Mouse (Mus musculus): ENCODE data around the gene Ankfn1.

Ankfn1 gene

GRCm38 (mm10) chr11:89579826-89580225, 197.6 kb downstream of the Ankfn1 start:
- DNase-seq (ENCODE audit: low read depth in 2 of 2, low spot score in 2 of 2) = no peak

GRCm38 (mm10) chr11:89579111-89579510, 198.3 kb downstream of the Ankfn1 start:
- DNase-seq (ENCODE audit: low read depth in 2 of 2, low spot score in 2 of 2) = no peak

DNA sequence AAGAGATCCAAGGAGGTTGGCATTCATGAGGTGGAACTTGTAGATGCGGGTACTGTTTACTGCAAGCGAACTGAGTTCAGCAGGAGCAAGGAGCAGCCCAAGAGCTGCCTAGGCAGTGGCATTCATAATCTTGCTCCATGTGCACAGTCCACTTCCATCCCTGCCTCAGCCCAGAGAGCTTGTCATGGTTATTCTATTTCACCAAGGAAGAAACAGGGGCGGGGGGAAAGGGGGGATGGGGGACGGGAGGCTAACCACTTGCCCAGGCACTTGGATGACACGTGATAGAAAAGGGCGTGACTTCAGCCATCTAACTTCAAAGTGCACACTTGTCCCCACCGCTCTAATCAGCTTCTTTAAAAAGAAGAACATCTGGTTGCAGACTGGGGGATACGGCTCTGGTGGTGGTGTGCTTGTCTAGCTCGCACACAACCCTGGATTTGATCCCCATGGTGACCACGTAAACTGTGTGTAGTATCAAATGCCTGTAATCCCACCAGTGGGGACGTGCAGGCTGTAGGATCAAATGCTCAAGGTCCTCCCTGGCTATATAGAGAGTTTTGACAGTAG, 203.1 kb downstream of the Ankfn1 start:
- DNase-seq (ENCODE audit: low read depth in 2 of 2, low spot score in 2 of 2) = no peak

DNA sequence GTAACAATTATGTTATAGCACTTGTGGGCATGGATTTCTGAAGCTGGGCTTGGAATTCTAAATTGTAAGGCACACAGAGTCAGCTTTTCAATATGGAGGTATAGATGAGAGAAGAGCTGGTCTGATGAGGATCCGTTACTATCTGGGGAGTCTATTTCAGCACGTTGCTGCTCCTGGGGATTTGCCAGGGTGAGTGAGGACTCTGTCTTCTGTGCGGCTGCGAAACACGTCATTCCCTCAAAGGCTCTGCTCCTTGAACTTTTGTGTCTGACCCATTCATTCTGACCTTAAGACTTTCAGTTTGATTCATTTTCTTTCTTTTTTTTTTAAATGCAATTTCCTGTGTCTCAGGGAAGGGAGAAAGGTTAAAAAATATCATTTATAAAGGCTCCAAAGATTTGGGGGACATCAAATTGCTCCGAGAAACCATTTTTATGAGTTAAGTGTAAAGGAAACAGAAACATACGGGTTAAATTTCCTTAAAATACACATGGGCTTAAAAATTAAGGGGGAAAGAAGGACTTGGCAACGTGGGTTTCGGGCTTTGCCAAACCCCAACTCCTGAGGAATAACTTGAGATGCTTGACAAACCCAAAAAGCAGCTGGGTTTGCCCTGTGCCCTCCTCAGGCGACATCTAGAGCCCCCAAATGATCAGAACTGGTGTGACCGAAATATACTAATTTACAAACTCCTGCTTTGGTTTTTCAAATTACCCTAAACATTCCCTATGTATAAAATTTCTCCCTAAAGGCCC, 207.9 kb downstream of the Ankfn1 start:
- no peak for DNase-seq (ENCODE audit: low read depth in 2 of 2, low spot score in 2 of 2)

DNA sequence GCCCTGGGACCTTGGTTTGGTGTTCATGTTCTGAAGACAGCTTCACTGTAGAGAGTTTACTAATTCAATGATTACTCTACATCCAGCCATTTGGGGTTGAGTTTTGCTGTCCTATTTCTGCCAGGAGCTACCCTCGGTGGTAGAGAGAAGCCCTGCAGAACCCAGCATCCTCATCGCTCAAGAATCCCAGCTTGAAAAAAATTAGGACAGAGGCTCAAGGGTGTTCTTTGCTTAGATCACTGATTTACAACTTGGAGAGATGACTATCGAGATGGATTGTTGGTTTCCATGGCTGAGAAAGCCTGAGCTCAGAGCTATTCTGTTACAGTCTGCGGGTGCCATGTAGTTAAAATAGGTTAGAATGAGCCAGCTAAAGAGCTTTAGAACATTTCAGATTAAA, 209.2 kb downstream of the Ankfn1 start:
- DNase-seq (ENCODE audit: low read depth in 2 of 2, low spot score in 2 of 2) = no peak

DNA sequence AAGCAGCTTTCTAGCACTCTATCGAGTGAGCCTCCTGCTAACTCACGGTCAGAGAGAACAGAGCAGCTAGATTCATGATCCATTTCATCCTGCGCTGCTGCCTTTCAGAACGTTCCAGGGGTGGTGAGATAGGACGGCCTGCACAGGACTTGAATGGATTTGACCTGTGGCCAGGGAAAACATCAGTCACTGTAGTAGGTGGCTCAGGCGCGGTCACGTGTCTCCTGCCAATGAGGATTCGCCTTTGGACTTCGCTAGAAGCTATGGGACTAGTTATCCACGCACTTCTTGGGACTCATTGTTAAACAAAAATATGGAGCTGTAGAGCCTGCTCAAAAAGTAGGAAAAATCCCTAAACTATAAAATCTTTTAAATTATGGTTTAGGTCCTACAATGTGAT, 226.0 kb downstream of the Ankfn1 start:
- no peak for DNase-seq (ENCODE audit: low read depth in 2 of 2, low spot score in 2 of 2)

DNA sequence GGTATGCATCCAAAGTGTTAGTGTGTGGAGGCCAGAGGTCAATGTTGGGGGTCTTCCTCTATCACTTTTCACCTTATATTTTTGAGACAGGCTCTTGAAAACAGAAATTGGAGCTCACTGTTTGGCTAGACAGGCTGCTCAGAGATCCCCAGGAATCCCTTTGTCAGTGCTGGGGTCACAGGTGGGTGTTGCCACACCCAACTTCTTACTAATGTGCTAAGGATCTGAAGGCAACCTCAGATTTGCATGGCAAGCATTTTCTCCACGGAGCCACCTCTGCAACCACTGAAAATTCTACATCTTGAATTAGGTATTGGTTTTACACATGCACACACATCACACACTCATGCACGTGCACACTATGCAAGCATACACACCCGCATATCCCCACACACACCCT, 226.5 kb downstream of the Ankfn1 start:
- DNase-seq (ENCODE audit: low read depth in 2 of 2, low spot score in 2 of 2) = no peak

DNA sequence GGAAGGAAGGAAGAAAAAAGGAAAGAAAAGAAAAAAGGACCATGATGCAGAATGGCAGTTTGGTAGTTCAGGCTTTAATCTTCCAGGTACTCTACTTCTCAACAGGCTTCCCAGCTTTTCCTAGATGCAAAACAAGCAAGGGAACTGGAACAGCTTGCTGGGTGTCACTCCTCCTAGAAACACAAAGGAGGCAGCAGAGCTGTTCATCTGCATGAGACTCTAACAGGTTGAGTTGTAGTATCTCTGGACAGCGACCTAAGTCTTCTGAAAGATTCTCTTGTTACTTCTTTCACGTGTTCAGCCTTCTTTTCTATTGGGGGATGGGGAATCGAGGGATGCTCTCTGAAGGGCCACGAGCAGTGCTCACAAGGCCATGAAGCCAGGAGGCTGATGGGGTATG, 228.7 kb downstream of the Ankfn1 start:
- DNase-seq (ENCODE audit: low read depth in 2 of 2, low spot score in 2 of 2) = no peak

GRCm38 (mm10) chr11:89546164-89546563, 231.3 kb downstream of the Ankfn1 start:
- no peak for DNase-seq (ENCODE audit: low read depth in 2 of 2, low spot score in 2 of 2)

- DNase-seq (ENCODE audit: low read depth in 2 of 2, low spot score in 2 of 2) = no peak
These were observed 232.3 kb downstream of the Ankfn1 start for GRCm38 (mm10) chr11:89544856-89545817.

GRCm38 (mm10) chr11:89538376-89538775, 239.1 kb downstream of the Ankfn1 start:
- DNase-seq (ENCODE audit: low read depth in 2 of 2, low spot score in 2 of 2) = no peak

- no peak for DNase-seq (ENCODE audit: low read depth in 2 of 2, low spot score in 2 of 2)
These were observed 249.5 kb downstream of the Ankfn1 start for GRCm38 (mm10) chr11:89527800-89528430.

GRCm38 (mm10) chr11:89515501-89515901, 262.0 kb downstream of the Ankfn1 start:
- DNase-seq (ENCODE audit: low read depth in 2 of 2, low spot score in 2 of 2) = no peak

GRCm38 (mm10) chr11:89508675-89509324, 268.7 kb downstream of the Ankfn1 start:
- no peak for DNase-seq (ENCODE audit: low read depth in 2 of 2, low spot score in 2 of 2)

- DNase-seq (ENCODE audit: low read depth in 2 of 2, low spot score in 2 of 2) = no peak
These were observed 270.7 kb downstream of the Ankfn1 start for GRCm38 (mm10) chr11:89506595-89507245.

DNA sequence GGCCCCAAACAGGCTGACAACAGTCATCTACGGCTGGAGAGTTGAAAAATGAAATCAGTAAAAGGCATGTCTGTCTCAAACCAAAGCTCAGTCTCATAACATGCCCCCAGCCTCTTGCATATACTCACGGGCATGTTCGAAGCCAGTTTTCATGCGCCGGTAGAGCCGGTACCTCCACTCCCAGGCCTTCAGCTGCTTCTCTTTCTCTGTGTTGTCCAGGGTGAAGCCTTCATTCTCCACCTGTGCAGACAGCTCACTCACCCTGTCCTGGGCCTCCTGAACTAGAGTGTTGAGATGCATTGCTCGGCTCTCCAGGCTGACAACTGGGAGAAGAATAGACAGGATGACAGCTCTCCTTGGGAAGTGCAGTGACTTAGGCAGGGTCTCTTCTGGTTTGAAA, 272.4 kb downstream of the Ankfn1 start:
- DNase-seq (ENCODE audit: low read depth in 2 of 2, low spot score in 2 of 2) = no peak

DNA sequence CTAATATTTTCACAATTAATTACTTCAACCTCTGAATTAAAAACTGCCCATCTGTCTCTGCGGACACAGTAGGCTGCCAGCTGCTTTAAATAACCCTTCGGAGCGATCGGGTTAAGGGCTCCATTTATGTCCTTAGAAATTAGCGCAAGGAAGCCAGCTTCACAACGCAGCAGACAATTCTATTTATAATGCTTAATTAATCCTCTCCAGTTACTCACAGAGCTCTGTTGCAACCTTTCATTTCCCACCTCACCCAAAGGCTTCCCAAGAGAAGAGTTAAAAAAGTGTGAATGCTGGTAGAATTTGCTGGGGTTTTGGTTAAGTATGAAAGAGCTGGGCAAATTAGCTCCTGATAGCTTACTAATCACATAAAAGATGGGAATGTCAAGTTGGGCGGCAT, 275.7 kb downstream of the Ankfn1 start:
- no peak for DNase-seq (ENCODE audit: low read depth in 2 of 2, low spot score in 2 of 2)

DNA sequence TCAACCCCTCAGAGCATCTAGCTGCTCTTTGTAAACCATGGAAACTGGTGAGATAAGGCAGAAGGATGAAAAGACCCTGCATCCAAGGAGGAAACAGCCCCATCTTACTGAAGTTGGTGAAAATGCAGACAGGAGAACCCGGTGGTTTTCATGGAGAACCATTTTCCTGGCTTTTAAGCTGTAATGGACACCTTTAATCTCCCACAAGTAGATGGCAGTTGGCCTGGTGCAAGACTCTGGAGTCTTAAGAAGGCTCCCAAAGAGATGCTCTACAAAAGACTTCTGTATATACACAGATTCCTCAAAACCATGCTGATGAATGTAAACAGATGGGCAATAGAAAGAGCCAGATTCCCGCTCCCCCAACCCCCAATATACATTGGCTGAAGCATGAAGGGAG, 276.5 kb downstream of the Ankfn1 start:
- no peak for DNase-seq (ENCODE audit: low read depth in 2 of 2, low spot score in 2 of 2)

GRCm38 (mm10) chr11:89481084-89481483, 296.4 kb downstream of the Ankfn1 start:
- no peak for DNase-seq (ENCODE audit: low read depth in 2 of 2, low spot score in 2 of 2)

- no peak for DNase-seq (ENCODE audit: low read depth in 2 of 2, low spot score in 2 of 2)
These were observed 300.5 kb downstream of the Ankfn1 start for GRCm38 (mm10) chr11:89476927-89477326.
